Mouse (Mus musculus): ENCODE measurements at regions not wholly inside any gene's neighbourhood (a gene's known extent, or its start where the extent isn't known, plus 50 kb on each side); places are given as distances from the start of the nearest gene placed in this dataset.

- no peak for TF ChIP-seq CTCF (IDR thresholded peaks at IDR 0.05; ENCODE audit: borderline replicate concordance, extremely low read depth, insufficient read depth, insufficient read length)
- TF ChIP-seq POLR2A (IDR thresholded peaks at IDR 0.05; ENCODE audit: borderline replicate concordance, extremely low read depth, insufficient read depth, insufficient read length, poor library complexity, severe bottlenecking) = no peak
These were observed 83.2 kb upstream of the Fbxl4 start for GRCm38 (mm10) chr4:22274178-22274577.
